Mouse (Mus musculus): ENCODE measurements around the gene Il1r2. TPM values are rescaled to one million over a fixed set of nuclear protein-coding genes. Genes with fewer than 3 reads are reported as not detected.

The Il1r2 gene
- total RNA-seq, 2 experiments from 2014 or later, result 0.25 TPM; not detected in 1

- no peak for DNase-seq
Measured at GRCm38 (mm10) chr1:40132721-40133120, 58.8 kb downstream of the Il1r2 start.

DNA sequence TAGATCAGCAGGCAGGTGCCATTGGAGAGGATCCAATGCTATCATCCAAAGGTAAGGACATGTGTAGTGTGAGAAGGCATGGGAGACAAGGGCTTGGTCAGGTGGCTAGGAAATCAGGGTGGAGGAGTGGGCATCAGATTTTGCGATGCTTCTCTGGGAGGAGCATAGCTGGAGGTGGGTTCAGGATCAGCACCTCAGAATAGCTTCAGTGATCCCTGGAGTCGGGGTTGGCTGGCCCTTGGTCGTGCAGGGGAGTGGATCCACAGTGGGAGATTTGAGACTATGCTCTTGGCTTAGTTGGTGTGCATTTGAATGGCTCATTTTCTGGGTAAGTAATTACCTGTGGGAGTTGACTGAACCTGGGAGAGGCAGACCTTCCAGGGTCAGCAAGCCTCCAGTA is 59.7 kb downstream of the Il1r2 start:
- no peak for DNase-seq

- DNase-seq, result peak; percentile 60
Measured at GRCm38 (mm10) chr1:40139798-40140532, 66.1 kb downstream of the Il1r2 start.

GRCm38 (mm10) chr1:40156096-40156495 is 82.2 kb downstream of the Il1r2 start:
- no peak for DNase-seq

- no peak for DNase-seq
Measured at GRCm38 (mm10) chr1:40163329-40163917, 89.5 kb downstream of the Il1r2 start.

- no peak for DNase-seq
Measured at GRCm38 (mm10) chr1:40164331-40164730, 90.5 kb downstream of the Il1r2 start.

GRCm38 (mm10) chr1:40167585-40167984 is 93.7 kb downstream of the Il1r2 start:
- DNase-seq, result no peak

DNA sequence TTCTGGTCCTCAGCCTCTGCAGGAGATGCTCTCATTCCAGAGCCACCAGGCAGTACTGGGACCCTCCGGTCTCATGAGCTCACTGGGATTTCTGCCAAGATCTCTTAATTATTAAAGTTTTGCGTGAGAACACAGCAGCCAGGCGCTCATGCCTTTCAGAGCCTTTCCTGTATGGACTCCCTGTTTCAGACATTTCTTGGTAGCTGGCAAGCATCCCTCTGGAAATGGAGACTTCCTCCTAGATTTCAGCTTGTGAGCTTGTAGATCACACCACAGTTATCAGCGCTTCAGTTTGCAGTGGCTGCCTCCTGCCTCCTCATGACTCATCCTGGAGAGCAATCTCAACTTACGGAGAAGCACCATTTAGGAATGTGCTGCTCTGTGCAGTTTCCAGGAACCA is 98.0 kb downstream of the Il1r2 start:
- DNase-seq, result no peak

GRCm38 (mm10) chr1:40174146-40174545 is 100.3 kb downstream of the Il1r2 start:
- no peak for DNase-seq

Other genes with a start within 250 kb of the Il1r2 start
- 100 to 1,000 TPM in 1 of 2 experiments, 10 to 100 TPM in 1; 87.8 to 121 TPM for gene Map4k4, start 173.2 kb upstream of the Il1r2 start, total RNA-seq (2021)
- gene Il1r1, start 151.0 kb downstream of the Il1r2 start, total RNA-seq (2021), result 1 to 10 TPM; 5.5 to 5.7 TPM